Mouse (Mus musculus): ENCODE measurements around the gene Bnip3. TPM values are rescaled to one million over a fixed set of nuclear protein-coding genes. Genes with fewer than 3 reads are reported as not detected.

Gene Bnip3
- total RNA-seq, 2 experiments from 2014 or later = 17.9 to 24.0 TPM

DNA sequence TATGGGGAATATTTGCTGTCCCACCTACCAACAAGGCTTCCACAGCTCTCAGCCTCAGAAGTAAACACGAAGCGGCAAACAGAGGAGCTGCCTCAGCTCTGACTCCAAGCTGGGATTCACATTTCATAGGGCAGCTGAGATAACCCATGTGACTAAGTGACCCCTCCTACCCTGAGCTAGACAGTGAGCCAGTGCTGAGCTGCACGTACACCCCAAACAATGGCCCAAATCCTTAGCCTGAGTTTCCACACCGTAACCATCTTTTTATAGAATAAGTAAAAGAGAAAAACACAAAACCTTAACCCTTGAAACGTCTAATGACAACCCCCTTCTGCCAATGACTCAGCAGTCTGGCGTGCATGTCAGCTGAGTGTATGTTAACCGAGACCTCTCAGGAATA, 2.3 kb downstream of the Bnip3 start:
- ATAC-seq (replicated peaks; ENCODE audit: poor library complexity, severe bottlenecking) = no peak

DNA sequence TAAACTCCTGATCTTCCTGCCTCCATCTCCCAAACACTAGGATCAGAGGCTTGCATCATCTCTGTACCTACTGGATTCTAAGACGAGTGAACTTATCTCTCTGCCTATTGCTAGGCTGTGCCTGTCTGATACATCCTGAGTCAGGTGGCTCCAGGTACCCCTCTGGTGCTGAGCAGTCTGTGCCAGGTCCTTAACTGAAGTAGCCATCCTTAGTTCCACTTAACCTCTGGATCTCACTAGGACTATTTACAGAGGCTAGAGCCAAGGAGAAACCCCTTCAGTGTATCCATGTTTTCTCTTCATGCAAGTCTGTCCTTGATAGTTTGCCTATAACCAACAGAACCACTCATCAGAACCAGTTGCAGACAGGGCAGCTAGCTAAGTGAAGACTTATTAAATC, 2.9 kb downstream of the Bnip3 start:
- ATAC-seq (replicated peaks; ENCODE audit: poor library complexity, severe bottlenecking) = no peak

DNA sequence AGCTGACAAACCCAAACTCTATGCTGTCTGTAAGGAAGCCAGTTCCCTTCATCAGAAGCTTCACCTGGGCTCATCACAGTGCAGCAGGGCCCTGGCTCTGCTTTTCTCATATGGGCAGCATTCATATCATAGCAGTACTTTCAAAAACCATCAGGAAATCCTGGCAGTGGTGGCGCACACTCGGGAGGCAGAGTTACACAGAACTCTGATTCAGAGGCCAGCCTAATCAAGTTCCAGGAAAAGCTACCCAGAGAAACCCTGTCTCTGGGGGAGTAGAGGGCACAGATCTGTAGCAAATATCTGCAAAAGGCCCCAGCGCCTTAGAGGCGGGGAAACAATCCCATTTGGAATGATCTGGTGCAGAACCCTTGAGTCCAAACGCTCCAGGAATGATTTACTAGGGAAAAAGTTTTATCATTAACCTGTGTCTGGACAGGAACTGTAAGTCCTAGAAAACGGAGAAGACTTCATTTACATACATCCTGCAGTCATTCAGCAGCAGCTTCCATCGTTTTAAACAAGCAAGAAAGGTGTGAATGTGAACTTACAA, 5.4 kb downstream of the Bnip3 start:
- ATAC-seq (replicated peaks; ENCODE audit: poor library complexity, severe bottlenecking) = no peak

DNA sequence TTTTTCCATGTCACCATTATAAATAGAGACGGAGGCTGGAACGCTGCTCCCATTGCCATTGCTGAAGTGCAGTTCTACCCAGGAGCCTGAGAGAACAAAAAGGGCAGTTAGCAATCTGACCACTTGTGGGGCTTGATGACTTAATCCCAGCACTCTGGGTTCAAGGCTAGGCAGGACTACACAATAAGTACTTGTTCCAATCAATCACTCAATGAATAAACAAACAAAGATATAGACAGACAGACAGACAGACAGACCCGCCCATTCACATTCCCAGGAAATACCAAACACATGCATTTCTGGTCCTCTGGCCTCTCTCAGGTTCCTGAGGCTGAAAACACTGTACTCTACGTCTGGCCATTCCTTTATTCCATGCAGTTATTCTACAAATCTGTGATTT, 10.6 kb downstream of the Bnip3 start:
- ATAC-seq (replicated peaks; ENCODE audit: poor library complexity, severe bottlenecking) = no peak

DNA sequence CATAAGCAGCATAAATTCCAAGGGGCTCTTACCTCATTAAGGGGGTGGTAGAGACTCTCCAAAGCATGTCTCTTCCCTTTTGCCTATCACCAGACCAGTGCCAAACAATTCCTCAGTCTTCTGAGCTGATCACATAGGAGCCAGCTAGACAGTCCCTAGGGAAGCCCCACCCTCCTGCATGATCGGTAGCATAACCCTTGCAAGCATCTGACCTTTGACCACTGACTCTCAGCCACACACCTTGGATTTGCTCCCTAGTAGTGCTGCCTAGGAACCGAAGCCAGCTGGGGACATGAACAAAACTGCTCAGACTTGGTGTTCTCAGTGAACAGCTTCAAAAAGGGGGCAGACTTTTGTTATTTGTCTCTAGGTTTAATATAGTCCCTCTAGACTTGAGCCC, 11.2 kb downstream of the Bnip3 start:
- no peak for ATAC-seq (replicated peaks; ENCODE audit: poor library complexity, severe bottlenecking)

DNA sequence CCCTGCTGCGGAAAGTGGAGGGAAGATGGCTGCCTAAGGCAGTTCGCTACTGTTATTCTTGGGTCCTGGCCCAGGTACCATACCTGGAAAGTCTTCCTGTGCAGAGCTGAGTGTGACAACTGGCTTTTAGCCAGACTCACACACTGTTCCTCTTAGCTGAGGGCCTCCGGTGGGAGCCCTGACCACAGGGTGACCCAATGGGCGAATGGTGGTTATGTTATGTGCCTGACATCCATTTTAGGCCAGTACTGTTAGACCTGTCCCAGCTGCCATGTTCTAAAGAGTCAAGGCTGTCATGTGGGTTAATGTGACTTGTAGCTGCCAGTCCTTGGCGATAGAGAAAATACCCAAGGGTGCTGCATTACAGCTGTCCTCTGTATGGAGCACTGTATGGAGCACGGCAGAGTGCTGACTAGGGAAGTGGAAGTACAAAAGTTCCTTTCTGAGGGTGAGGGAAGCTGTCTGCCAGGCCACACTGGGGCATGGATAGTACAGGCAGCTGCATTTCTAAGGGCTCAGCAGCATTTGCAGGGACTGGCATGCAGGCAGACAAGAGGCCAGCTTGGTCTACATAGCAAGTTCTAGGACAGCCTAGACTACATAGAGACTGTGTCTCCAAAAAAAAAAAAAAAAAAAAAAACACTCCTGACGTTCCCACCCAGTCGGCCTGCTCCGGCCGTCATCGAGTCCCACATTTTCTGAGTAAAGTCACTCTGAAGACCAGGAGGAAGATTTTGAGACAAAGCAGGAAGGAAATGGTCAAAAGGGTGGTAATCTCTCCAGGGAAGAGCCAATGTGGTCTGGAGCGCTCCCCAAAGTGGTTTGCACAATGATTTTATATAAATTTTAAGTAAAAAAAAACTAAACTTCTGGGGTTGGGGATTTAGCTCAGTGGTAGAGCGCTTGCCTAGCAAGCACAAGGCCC, 23.7 kb downstream of the Bnip3 start:
- peak; percentile 89 for ATAC-seq (replicated peaks; ENCODE audit: poor library complexity, severe bottlenecking)

DNA sequence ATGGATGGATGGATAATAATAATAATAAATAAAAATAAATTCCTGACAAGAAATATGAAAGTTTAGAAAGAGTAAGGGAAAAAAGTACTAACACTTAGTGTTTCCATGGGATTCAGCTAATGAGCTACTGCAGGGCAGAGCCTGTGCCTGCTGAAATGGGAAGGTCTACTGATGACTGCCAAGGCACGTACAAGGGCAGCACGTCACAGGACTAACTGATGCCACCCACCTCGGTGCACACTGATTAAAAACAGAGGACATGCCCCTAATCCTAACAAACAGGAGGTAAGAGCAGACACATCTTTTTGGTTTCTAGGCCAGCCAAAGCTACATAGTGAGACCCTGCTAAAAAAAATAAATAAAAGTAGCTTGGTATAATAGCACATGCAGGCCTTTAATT, 25.6 kb downstream of the Bnip3 start:
- ATAC-seq (replicated peaks; ENCODE audit: poor library complexity, severe bottlenecking) = no peak

DNA sequence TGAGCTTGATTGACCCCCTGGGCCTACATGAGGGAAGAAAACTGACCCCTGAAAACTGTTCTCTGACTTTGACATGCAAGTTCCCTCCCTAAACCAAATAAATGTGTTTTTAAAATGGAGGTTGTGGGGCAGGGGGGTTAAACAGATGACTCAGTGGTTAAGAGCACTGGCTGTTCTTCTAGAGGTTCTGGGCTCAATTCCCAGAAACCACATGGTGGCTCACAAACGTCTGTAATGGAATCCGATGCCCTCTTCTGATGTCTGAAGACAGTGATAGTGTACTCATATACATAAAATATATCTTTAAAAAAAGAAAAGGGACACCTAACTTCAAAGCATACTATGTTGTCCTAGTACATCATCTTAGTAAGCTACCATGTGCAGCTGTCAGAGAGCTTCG, 34.3 kb downstream of the Bnip3 start:
- no peak for ATAC-seq (replicated peaks; ENCODE audit: poor library complexity, severe bottlenecking)

DNA sequence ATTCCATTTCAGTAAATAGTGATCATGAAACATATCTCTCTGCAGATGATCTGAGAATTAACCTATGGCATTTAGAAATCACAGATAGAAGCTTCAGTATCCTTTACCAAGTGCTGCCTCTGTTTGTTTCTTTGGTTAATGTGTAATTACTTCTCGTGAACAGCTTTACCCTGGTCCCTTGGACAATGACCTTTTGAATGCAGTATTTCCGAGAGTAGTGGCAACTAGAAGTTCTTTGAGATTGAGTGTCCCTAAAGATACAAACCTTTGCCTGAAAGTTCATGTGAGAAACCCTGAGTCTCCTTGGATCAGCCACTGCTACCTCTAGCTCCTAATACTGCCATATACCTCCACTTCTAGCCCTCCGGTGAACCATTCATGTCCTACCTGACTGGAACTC, 36.4 kb downstream of the Bnip3 start:
- no peak for ATAC-seq (replicated peaks; ENCODE audit: poor library complexity, severe bottlenecking)

DNA sequence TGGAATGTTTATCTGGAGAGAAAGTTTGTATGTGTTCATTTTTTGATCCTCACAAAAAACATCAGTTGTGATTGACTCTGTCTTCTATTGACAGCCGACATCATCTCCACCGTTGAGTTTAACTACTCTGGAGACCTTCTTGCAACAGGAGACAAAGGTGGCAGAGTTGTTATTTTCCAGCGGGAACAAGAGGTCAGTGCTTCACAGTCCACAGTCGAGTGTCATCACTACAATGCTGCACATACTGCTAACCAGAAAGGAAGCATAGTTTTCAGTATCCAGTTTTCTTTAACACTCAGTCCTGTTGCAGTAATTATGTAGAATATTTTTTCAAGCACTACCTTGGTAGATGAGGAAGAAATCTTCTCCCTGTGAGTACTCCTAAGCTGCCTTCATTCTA, 41.0 kb downstream of the Bnip3 start:
- ATAC-seq (replicated peaks; ENCODE audit: poor library complexity, severe bottlenecking) = no peak

DNA sequence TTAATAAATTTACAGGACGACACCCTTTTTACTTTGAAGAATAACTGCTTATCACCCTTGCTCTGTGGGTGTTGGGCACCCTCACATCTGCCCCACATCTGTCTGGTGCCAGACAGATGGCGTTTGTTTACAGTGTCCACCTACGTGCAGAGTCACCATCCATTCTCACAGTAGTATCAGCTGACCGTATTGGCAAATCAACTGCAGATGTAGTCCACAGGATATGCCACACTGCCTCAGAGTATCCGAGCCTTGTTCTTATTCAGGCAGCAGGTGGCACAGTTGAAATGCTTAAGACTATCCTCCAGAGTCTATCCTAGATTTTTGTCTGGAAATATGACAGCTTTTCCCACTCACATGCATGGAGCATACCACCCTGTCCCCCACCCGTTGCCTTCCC, 42.0 kb downstream of the Bnip3 start:
- ATAC-seq (replicated peaks; ENCODE audit: poor library complexity, severe bottlenecking) = no peak

DNA sequence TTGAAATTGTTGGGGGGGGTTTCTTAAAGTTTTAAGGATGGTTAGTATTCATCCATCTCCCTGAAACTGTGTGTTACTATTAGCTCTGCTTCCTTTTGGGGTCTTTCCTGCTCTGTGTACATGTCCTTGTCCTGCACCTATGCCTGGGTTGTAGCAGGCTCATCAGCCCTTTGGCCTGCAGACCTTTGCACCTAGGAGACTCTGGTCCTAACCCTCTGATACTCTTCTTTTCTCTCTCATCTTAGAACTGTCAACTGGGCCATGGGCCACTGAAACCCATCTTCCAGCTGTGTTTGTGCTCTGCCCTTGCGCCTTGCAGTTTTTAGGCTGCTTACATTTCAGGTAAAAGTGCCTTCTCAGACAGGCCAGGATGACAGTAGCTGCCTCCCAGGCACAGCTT, 44.5 kb downstream of the Bnip3 start:
- ATAC-seq (replicated peaks; ENCODE audit: poor library complexity, severe bottlenecking) = no peak

DNA sequence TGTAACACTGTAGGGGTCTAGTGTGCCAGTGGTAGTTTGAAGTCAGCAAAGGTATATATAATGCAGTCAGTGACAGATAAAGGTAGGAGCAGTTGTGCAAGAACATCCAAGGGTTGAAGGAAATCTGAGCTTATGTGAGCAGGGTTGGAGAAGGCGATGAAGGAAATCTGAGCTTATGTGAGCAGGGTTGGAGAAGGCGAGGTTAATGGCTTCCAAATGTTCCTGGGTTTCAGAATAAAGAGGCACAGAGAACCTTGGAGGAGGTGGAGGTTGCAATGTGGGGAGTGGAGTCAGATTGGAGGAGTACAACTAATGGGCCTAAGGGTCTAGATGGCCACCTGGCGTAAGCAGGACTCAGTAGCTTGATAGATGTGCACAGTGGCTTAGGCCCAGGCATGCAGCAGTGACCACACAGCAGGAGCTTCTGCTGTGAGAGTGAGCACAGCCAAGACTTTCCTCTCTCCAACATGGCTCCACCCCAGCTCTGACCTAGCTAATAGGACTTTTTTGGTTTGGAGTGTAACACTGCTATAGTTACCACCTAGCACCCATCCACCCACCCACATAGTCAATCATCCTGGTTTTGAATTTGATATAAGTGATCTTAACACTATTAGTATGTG, 45.3 kb downstream of the Bnip3 start:
- no peak for ATAC-seq (replicated peaks; ENCODE audit: poor library complexity, severe bottlenecking)

DNA sequence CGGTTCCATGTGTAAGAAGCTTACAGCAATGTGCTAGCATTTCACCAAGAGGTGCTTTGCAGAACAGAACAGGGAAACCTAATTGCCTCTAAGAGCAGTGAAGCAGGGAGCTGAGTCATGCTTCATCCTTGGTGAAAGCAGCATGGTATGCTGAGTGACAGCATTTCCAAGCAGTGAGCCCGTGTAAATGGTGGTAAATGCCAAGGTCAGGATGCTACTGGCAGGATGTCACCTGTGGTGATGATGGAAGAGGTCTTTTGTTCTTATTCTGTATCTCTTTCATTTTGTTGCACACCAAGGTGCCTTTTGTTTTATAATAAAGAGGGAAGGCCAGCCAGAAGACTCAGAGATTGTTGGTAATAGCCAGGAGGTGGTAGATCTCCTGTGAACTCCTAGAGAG, 52.6 kb downstream of the Bnip3 start:
- no peak for ATAC-seq (replicated peaks; ENCODE audit: poor library complexity, severe bottlenecking)

DNA sequence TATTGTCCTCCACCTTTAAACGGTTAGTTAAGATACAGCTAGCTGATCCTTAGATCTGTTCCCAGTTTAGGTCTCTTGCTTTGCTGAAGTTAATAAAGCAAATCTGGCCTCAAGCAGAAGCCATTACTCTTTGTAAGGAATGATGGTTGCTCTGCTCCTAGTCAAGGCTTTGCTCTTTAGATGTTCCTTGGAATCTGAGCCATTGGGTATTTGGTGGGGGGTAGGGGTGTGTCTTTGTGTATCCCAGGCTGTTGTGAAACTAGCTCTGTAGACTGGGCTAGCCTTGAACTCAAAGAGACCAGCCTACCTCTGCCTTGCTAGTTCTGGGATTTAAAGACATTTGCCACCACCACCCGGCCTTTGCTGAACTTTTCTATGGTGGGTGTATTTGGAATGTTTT, 55.1 kb downstream of the Bnip3 start:
- ATAC-seq (replicated peaks; ENCODE audit: poor library complexity, severe bottlenecking) = no peak

DNA sequence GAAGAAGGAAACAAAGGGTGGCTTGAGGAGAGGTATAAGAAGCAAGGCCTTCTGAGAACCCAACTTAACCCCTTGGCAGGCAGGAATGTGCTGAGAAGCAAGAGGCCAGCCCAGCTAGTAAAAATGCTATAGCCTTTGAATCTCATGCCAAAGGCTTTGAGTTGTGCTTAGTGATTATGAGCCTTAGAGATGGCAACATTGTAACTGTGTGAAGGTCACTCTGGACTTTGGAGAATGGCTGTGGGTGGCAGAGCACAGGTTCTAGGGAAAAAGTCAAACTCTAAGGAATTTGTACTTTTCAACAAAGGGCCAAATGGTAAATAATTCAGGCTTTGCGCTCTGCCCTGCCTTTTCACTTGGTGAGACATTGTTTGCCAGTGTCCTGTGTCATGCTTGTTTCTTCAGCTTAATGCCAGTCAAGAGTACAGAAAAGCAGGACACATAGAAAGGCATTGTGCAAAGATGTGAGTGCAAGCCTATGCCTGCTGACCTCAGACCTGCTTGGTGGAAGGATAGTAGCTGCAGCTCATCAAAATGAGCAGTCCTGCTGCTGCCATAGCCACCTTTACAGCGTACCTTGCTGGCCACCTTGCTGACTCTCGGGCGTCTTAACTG, 55.8 kb downstream of the Bnip3 start:
- no peak for ATAC-seq (replicated peaks; ENCODE audit: poor library complexity, severe bottlenecking)

DNA sequence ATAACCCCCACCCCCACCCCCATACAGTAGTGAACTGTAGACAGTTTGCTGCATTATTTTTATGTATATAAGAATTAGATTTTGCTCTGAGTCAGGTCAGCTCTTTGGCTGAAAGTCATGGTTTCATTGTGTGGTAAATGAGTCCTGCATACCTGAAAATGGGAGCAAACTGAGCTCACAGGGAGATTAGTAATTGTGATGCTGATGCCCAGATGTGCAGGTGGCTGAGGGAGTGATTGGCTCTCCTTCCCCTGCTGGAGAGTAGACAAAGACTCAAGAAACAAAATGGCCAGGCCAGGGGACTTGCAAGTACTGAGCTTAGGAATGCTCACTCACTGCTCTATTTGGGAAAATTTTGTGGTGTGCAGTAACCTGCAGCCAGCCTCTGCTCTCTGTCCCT, 59.2 kb downstream of the Bnip3 start:
- ATAC-seq (replicated peaks; ENCODE audit: poor library complexity, severe bottlenecking) = no peak

DNA sequence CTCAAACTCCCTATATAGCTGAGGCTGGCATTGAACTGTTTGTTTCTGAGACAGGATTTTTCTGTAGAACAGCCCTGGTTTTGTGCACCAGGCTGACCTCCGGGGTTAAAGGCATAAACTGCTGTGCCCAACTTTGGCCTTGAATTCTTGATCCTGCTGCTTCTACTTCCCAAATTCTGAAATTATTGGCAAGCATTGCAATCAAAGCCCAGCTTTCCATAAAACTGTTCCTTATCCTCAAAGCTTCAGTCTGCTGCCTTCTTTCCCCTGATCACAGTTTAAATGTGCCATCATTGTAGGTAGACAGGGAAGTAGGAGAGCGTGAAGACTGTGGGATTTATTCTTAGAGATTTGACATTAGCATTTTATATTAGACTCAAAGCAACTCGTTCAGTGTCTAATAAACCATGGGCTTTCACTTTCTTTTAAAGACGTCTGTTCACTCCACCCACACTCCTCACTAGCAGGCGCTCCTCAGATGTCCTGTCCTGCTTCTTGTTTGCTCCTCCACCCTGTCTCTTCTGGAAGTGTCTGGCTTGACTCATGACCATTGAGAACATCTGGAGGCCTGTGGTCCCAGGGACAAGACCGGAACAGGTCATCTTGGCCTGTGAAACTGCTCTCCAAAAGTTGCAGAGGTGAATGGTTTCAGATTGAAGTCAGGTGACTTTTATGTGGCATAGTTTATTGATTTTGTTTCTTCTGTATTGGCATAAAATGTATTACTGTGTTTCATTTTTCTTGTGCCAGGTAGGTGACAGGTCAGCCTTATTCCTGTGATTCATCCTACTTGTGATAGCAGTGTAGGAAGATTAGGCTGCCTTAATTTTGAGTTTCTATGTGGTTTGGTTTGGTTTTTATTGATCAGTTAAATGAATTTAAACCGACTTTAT, 61.0 kb downstream of the Bnip3 start:
- ATAC-seq (replicated peaks; ENCODE audit: poor library complexity, severe bottlenecking) = no peak

DNA sequence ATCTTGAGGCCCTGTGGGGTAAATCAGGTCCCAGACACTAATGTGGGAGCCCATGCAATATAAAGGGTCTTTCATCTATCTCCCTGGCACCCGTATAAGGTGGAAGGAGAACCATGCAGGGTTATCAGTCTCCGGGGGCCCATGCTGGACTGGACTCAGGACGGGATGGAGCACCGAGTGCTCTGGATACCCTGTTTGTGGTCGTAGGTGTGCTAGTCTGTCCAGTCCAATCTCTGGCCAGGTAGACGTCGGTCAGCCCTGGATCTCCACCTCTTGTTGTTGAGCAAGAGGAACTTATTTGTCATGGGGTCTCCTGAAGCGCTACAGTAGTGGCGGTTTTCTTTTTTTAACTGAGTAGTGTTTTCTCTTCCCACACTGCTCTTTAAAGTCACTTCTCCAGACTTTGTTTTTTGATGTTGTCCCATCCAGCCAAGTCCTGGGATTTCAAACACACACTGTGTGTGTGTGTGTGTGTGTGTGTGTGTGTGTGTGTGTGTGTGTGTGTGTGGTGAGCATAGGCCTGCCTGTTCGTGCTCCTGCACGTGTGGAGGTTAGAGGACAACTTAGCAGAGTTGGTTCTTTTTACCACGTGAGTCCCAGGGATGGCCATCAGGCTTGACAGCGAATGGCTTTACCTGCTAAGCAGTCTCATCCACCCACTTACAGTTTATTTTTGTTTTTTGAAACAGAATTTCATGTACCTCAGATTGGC, 61.8 kb downstream of the Bnip3 start:
- ATAC-seq (replicated peaks; ENCODE audit: poor library complexity, severe bottlenecking) = no peak

All from granulocyte monocyte progenitor cell, adult 5-6 weeks (primary cell).